7 mouse cellular contexts compared by ENCODE assay signal in the genomic region with DNA sequence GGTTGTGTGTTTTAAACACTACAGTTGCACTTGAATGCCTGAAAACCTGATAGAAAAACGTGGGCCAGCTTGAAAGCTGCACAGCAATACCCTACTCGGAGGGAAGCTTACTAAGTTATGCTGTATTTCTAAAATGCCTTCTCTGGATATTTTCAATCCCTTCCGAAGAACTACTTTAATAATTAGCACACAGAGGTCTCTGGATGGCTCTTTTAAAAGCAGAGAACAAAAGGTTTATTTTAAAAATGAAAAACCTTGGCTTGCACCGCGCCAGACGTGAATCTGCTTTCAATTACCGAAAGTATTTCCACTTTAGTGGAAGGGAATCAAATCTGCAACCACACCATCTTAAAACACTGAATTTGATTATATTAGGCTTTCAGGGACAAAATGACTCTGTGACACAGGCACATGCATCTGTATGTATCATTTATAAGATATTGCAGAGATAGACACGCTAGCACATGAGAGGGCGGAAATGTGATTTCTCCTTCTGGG.
A peak's percentile ranks its signal among the peaks of the same experiment; 100 is the strongest.
DNase-seq lines count a peak whose midpoint lies in the region; ATAC-seq and TF ChIP-seq lines count a peak whose summit lies in the region.

No protein-coding gene starts in this region.

- TF ChIP-seq EP300 in heart, postnatal 0 days (IDR thresholded peaks at IDR 0.05; ENCODE audit: low read depth), result no peak

- DNase-seq in MN1 (ENCODE audit: low spot score), result peak; percentile 83
- DNase-seq in heart, postnatal 0 days (ENCODE audit: low spot score), result peak; percentile 19
- DNase-seq in spleen, postnatal 14 days (ENCODE audit: low spot score in 2 of 2), result no peak
- DNase-seq in layer of hippocampus, adult 18-20 months (ENCODE audit: low spot score in 2 of 2), result no peak

- peak overlapping the region; percentile 33 for H3K9ac ChIP-seq in heart, postnatal 0 days (replicated peaks; ENCODE audit: low read depth, low read length)
- no peak overlapping the region; the same call in 1 of the 2 replicates for H3K9ac ChIP-seq in liver, embryonic 16.5 days (ENCODE audit: low read depth, low read length)

- no peaks in the 10 kb centered on the region for H3K9me3 ChIP-seq in E14TG2a.4 (ENCODE audit: low read length)
- H3K9me3 ChIP-seq in heart, postnatal 0 days (replicated peaks; ENCODE audit: control insufficient read depth, low read length), result no peaks in the 10 kb centered on the region
- no peaks in the 10 kb centered on the region for H3K9me3 ChIP-seq in liver, embryonic 16.5 days (replicated peaks; ENCODE audit: control insufficient read depth, low read length)

- H3K36me3 ChIP-seq in E14TG2a.4 (ENCODE audit: insufficient read depth, low read length), result no peaks in the 10 kb centered on the region
- H3K36me3 ChIP-seq in heart, postnatal 0 days (replicated peaks; ENCODE audit: control insufficient read depth, insufficient read depth, low read length), result no peaks in the 10 kb centered on the region
- H3K36me3 ChIP-seq in liver, embryonic 16.5 days (ENCODE audit: control insufficient read depth, insufficient read depth), result no peaks in the 10 kb centered on the region

- peaks cover 23% of the 10 kb centered on the region for H3K4me1 ChIP-seq in E14TG2a.4 (replicated peaks; ENCODE audit: low read depth, low read length)
- H3K4me1 ChIP-seq in heart, postnatal 0 days (ENCODE audit: control insufficient read depth, insufficient read depth), result no peaks in the 10 kb centered on the region
- H3K4me1 ChIP-seq in liver, embryonic 16.5 days (ENCODE audit: control insufficient read depth, low read depth, low read length), result no peaks in the 10 kb centered on the region

- 3% methylated on average over 9 of the region's 9 CpGs for WGBS in heart, postnatal 0 days
- WGBS in liver, embryonic 16.5 days (ENCODE audit: insufficient replicate concordance), result 3% methylated on average over 9 of the region's 9 CpGs

- no peak overlapping the region for H3K27ac ChIP-seq in heart, postnatal 0 days (ENCODE audit: low read depth)
- no peak overlapping the region for H3K27ac ChIP-seq in liver, embryonic 16.5 days (ENCODE audit: low read length)

- ATAC-seq in heart, postnatal 0 days (ENCODE audit: insufficient read depth, low read depth), result no peak
- ATAC-seq in liver, embryonic 16.5 days (ENCODE audit: low read depth), result no peak
- ATAC-seq in frontal cortex, adult (ENCODE audit: low TSS enrichment), result no peak

- peak overlapping the region; percentile 91 for H3K4me3 ChIP-seq in E14TG2a.4 (replicated peaks; ENCODE audit: low read length)
- peak overlapping the region; percentile 75 for H3K4me3 ChIP-seq in heart, postnatal 0 days (ENCODE audit: low read depth, low read length)
- H3K4me3 ChIP-seq in liver, embryonic 16.5 days (ENCODE audit: low read depth, low read length), result peak overlapping the region; percentile 46

- no peak for TF ChIP-seq CTCF in E14TG2a.4 (conservative IDR thresholded peaks at IDR 0.05; ENCODE audit: low read length)
- TF ChIP-seq CTCF in heart, postnatal 0 days (IDR thresholded peaks at IDR 0.05; ENCODE audit: low read depth), result no peak

- peak overlapping the region; percentile 95 for H3K4me2 ChIP-seq in heart, postnatal 0 days (ENCODE audit: low read depth, low read length)
- H3K4me2 ChIP-seq in liver, embryonic 16.5 days (ENCODE audit: low read depth, low read length), result peak overlapping the region; percentile 7; the same call in 1 of the 2 replicates

- no peaks in the 10 kb centered on the region for H3K27me3 ChIP-seq in E14TG2a.4 (ENCODE audit: insufficient read depth, low read length)
- peaks cover 11% of the 10 kb centered on the region; the same call in 1 of the 2 replicates for H3K27me3 ChIP-seq in heart, postnatal 0 days (ENCODE audit: control insufficient read depth, insufficient read depth, low read length)
- peaks cover 19% of the 10 kb centered on the region for H3K27me3 ChIP-seq in liver, embryonic 16.5 days (ENCODE audit: control insufficient read depth, insufficient read depth, low read depth, low read length)

Comparison
In these comparisons a context has a peak if more than half of its experiments do, and no peak if none do; other contexts are left out.
1. DNase-seq: peak in MN1 (single experiment) and heart, postnatal 0 days (single experiment); none in spleen, postnatal 14 days (0 of 2) and layer of hippocampus, adult 18-20 months (0 of 2).
2. Peak in every context shown above with its lines, with median percentiles within 50 percentile points of each other: H3K4me3 ChIP-seq.